Mouse (Mus musculus) heart, embryonic 14.5 days (tissue): Measurements from ENCODE around the gene Mcrip1. TPM values are rescaled to one million over a fixed set of nuclear protein-coding genes. Genes with fewer than 3 reads are reported as not detected.

Experiments used
- ATAC-seq: fragments of 200-750 bp; cut with Nextera tagmentation; 2 replicates; pipeline ENCODE4 v1.8.0; 2017; ENCODE audit warnings: low read depth, moderate TSS enrichment; ENCODE audit not compliant: insufficient number of reproducible peaks, insufficient read depth, low FRiP score
- H3K27ac ChIP-seq, 2 experiments: fragments of 200-500 bp in 1 of 2; fragments of 300-500 bp in 1 of 2; sonication (generic) in 1 of 2; replicated peaks in 1 of 2; 2 replicates each; pipeline ENCODE4 v1.5.1; 2012 to 2014; ENCODE audit warnings: low read depth in 2 of 2, low read length in 2 of 2, control low read depth in 1 of 2, mild to moderate bottlenecking in 1 of 2, mixed read lengths in 1 of 2; ENCODE audit not compliant: control insufficient read depth in 1 of 2, insufficient read depth in 1 of 2
- H3K27me3 ChIP-seq: fragments of 300-500 bp; sonication (generic); 2 replicates; pipeline ENCODE4 v1.6.1; 2014; ENCODE audit warnings: mild to moderate bottlenecking, low read length, control low read depth; ENCODE audit not compliant: control insufficient read depth, insufficient read depth
- H3K36me3 ChIP-seq: fragments of 300-500 bp; sonication (generic); 2 replicates; pipeline ENCODE4 v1.6.1; 2014; ENCODE audit warnings: mild to moderate bottlenecking, control low read depth, low read length, mixed read lengths; ENCODE audit not compliant: control insufficient read depth, insufficient read depth
- H3K4me1 ChIP-seq, 2 experiments: fragments of 200-500 bp in 1 of 2; fragments of 300-500 bp in 1 of 2; sonication (generic) in 1 of 2; 2 replicates each; pipeline ENCODE4 v1.6.1; 2012 to 2014; ENCODE audit warnings: low read length in 2 of 2, control low read depth in 1 of 2, mixed read lengths in 1 of 2; ENCODE audit not compliant: control insufficient read depth in 2 of 2, insufficient read depth in 2 of 2
- H3K4me2 ChIP-seq: fragments of 300-500 bp; sonication (generic); 2 replicates; pipeline ENCODE4 v1.6.1; 2014; ENCODE audit warnings: mild to moderate bottlenecking, low read length
- H3K4me3 ChIP-seq, 2 experiments: fragments of 200-500 bp in 1 of 2; fragments of 300-500 bp in 1 of 2; sonication (generic) in 1 of 2; 2 replicates each; pipeline ENCODE4 v1.5.1; 2012 to 2014; ENCODE audit warnings: low read length in 2 of 2, mild to moderate bottlenecking in 2 of 2, control low read depth in 1 of 2, low read depth in 1 of 2, moderate library complexity in 1 of 2; ENCODE audit not compliant: control insufficient read depth in 1 of 2, insufficient read depth in 1 of 2
- H3K9ac ChIP-seq: fragments of 300-500 bp; sonication (generic); 2 replicates; pipeline ENCODE4 v1.6.1; 2014; ENCODE audit warnings: mild to moderate bottlenecking, low read length
- H3K9me3 ChIP-seq: fragments of 300-500 bp; sonication (generic); 2 replicates; pipeline ENCODE4 v1.6.1; 2016; ENCODE audit warnings: low read length, control low read depth; ENCODE audit not compliant: control insufficient read depth
- WGBS: fragments of 180-500 bp; shearing (Covaris S2); extraction: QIAGEN DNeasy Blood & Tissue Kit; methylation state at CpG from one replicate; pipeline ENCODE4 v1.1.7; 2014; 5-methylcytosine and 5-hydroxymethylcytosine counted together
- polyA plus RNA-seq: library from polyadenylated mRNA; unstranded; fragments of >200 nt; fragmentation: Nextera tagmentation; extraction: Ambion mirVana; gene quantifications from 2 replicates; pipeline ENCODE4 v1.2.1, GENCODE M21; 2014

The Mcrip1 gene
- polyA plus RNA-seq, 1 experiment from 2014 or later: 158 TPM

- Histone ChIP-seq H3K27ac (peak overlapping the region; percentile 48 to 75), H3K4me3 (peak overlapping the region; percentile 70 to 98), H3K27me3 (no peaks in the 10 kb centered on the region), H3K9me3 (no peaks in the 10 kb centered on the region), H3K4me2 (peak overlapping the region; percentile 96), H3K36me3 (peaks cover 6% of the 10 kb centered on the region; the same call in 1 of the 2 replicates), H3K9ac (peak overlapping the region; percentile 93), H3K4me1 (peaks cover 14 to 30% of the 10 kb centered on the region in 2 experiments)
- WGBS: 76% methylated on average over 11 of the region's 11 CpGs
- no peak for ATAC-seq
These were observed 671 bp upstream of the Mcrip1 start for GRCm38 (mm10) chr11:120549986-120550809.

- 20% methylated on average over 7 of the region's 7 CpGs for WGBS
- Histone ChIP-seq H3K9ac (peak overlapping the region; percentile 93), H3K27ac (peak overlapping the region; percentile 87 to 95), H3K9me3 (no peaks in the 10 kb centered on the region), H3K4me2 (peak overlapping the region; percentile 96), H3K36me3 (peaks cover 18% of the 10 kb centered on the region), H3K4me3 (peak overlapping the region; percentile 70 to 98), H3K4me1 (peaks cover 12 to 21% of the 10 kb centered on the region in 2 experiments), H3K27me3 (no peaks in the 10 kb centered on the region)
- ATAC-seq: no peak
These were observed 750 bp downstream of the Mcrip1 start for GRCm38 (mm10) chr11:120548786-120549167.

GRCm38 (mm10) chr11:120548214-120548613 is 1.3 kb downstream of the Mcrip1 start:
- Histone ChIP-seq H3K9me3 (no peaks in the 10 kb centered on the region), H3K27me3 (no peaks in the 10 kb centered on the region), H3K4me3 (peak overlapping the region; percentile 70 to 98; a peak in 3 of 4 replicates), H3K4me1 (peaks cover 12 to 21% of the 10 kb centered on the region in 2 experiments), H3K4me2 (peak overlapping the region; percentile 96), H3K36me3 (peaks cover 24% of the 10 kb centered on the region), H3K27ac (no peak overlapping the region; a peak in 1 of 4 replicates), H3K9ac (peak overlapping the region; percentile 93; the same call in 1 of the 2 replicates)
- 67% methylated on average over 3 of the region's 3 CpGs for WGBS
- ATAC-seq: no peak

GRCm38 (mm10) chr11:120547469-120547868 is 2.1 kb downstream of the Mcrip1 start:
- no peak for ATAC-seq
- no peak overlapping the region for H3K4me3 ChIP-seq
- 0 out of 2 replicates have a peak overlapping the region, but pooled peaks have one; percentile 96 for H3K4me2 ChIP-seq

GRCm38 (mm10) chr11:120545964-120546363 is 3.6 kb downstream of the Mcrip1 start:
- WGBS: 92% methylated on average over 3 of the region's 3 CpGs
- Histone ChIP-seq H3K9ac (no peak overlapping the region), H3K27me3 (no peaks in the 10 kb centered on the region), H3K27ac (no peak overlapping the region), H3K9me3 (no peaks in the 10 kb centered on the region), H3K4me2 (no peak overlapping the region), H3K4me3 (no peak overlapping the region), H3K4me1 (peaks cover 14 to 34% of the 10 kb centered on the region in 2 experiments), H3K36me3 (peaks cover 35% of the 10 kb centered on the region)
- no peak for ATAC-seq

More at GRCm38 (mm10) chr11:120547469-120547868, 2.1 kb downstream of the Mcrip1 start:
- Histone ChIP-seq H3K27me3 (no peaks in the 10 kb centered on the region), H3K27ac (no peak overlapping the region; a peak in 1 of 4 replicates), H3K36me3 (peaks cover 32% of the 10 kb centered on the region), H3K9me3 (no peaks in the 10 kb centered on the region), H3K9ac (no peak overlapping the region), H3K4me1 (peaks cover 12 to 24% of the 10 kb centered on the region in 2 experiments)
- 48% methylated on average over 2 of the region's 2 CpGs for WGBS

- H3K4me2 ChIP-seq: no peak overlapping the region
- H3K9ac ChIP-seq: no peak overlapping the region
- peaks cover 35% of the 10 kb centered on the region for H3K36me3 ChIP-seq
- no peak overlapping the region for H3K4me3 ChIP-seq
- H3K27ac ChIP-seq: no peak overlapping the region
- H3K9me3 ChIP-seq: no peaks in the 10 kb centered on the region
- WGBS: 75% methylated on average over 6 of the region's 6 CpGs
- peaks cover 21 to 34% of the 10 kb centered on the region in 2 experiments for H3K4me1 ChIP-seq
- ATAC-seq: no peak
- no peaks in the 10 kb centered on the region for H3K27me3 ChIP-seq
These were observed 7.2 kb downstream of the Mcrip1 start for GRCm38 (mm10) chr11:120542376-120542775.

GRCm38 (mm10) chr11:120541907-120542306 is 7.6 kb downstream of the Mcrip1 start:
- H3K4me3 ChIP-seq: no peak overlapping the region
- H3K27me3 ChIP-seq: no peaks in the 10 kb centered on the region
- no peak for ATAC-seq
- 26% methylated on average over 4 of the region's 4 CpGs for WGBS
- H3K36me3 ChIP-seq: peaks cover 35% of the 10 kb centered on the region
- peaks cover 21 to 33% of the 10 kb centered on the region in 2 experiments for H3K4me1 ChIP-seq
- no peak overlapping the region for H3K4me2 ChIP-seq
- no peak overlapping the region for H3K27ac ChIP-seq
- no peaks in the 10 kb centered on the region for H3K9me3 ChIP-seq
- no peak overlapping the region; the same call in 1 of the 2 replicates for H3K9ac ChIP-seq
